Mouse (Mus musculus) hindbrain, embryonic 16.5 days (tissue): Measurements from ENCODE around the gene Mpeg1. TPM values are rescaled to one million over a fixed set of nuclear protein-coding genes. Genes with fewer than 3 reads are reported as not detected.

Experiments
- ATAC-seq: fragments of 200-750 bp; cut with Nextera tagmentation; 2 replicates; pipeline ENCODE4 v1.8.0; 2017; ENCODE audit warnings: moderate TSS enrichment, moderate library complexity
- H3K27ac ChIP-seq: fragments of 300-500 bp; sonication (generic); 2 replicates; pipeline ENCODE4 v1.5.1; 2014; ENCODE audit warnings: low read depth, mild to moderate bottlenecking, control low read depth, low read length, moderate library complexity
- H3K27me3 ChIP-seq: fragments of 300-500 bp; sonication (generic); replicated peaks from 2 replicates; pipeline ENCODE4 v1.6.1; 2014; ENCODE audit warnings: low read length; ENCODE audit not compliant: control insufficient read depth, insufficient read depth
- H3K36me3 ChIP-seq: fragments of 300-500 bp; sonication (generic); 2 replicates; pipeline ENCODE4 v1.6.1; 2014; ENCODE audit warnings: mild to moderate bottlenecking, low read length, moderate library complexity, mixed read lengths; ENCODE audit not compliant: control insufficient read depth, insufficient read depth
- H3K4me1 ChIP-seq: fragments of 300-500 bp; sonication (generic); 2 replicates; pipeline ENCODE4 v1.6.1; 2014; ENCODE audit warnings: low read depth, low read length; ENCODE audit not compliant: control insufficient read depth, insufficient read depth
- H3K4me2 ChIP-seq: fragments of 300-500 bp; sonication (generic); 2 replicates; pipeline ENCODE4 v1.6.1; 2014; ENCODE audit warnings: mild to moderate bottlenecking, low read length, control low read depth, moderate library complexity
- H3K4me3 ChIP-seq: fragments of 300-500 bp; sonication (generic); 2 replicates; pipeline ENCODE4 v1.5.1; 2014; ENCODE audit warnings: mild to moderate bottlenecking, low read length, control low read depth, moderate library complexity
- H3K9ac ChIP-seq: fragments of 300-500 bp; sonication (generic); 2 replicates; pipeline ENCODE4 v1.6.1; 2014; ENCODE audit warnings: low read depth, mild to moderate bottlenecking, control low read depth, low read length, moderate library complexity
- H3K9me3 ChIP-seq: fragments of 300-500 bp; sonication (generic); 2 replicates; pipeline ENCODE4 v1.6.1; 2014; ENCODE audit warnings: mild to moderate bottlenecking, low read length, moderate library complexity; ENCODE audit not compliant: control insufficient read depth
- WGBS: fragments of 180-500 bp; shearing (Covaris S2); extraction: QIAGEN DNeasy Blood & Tissue Kit; methylation state at CpG from one replicate; pipeline ENCODE4 v1.1.7; 2014; 5-methylcytosine and 5-hydroxymethylcytosine counted together
- polyA plus RNA-seq: library from polyadenylated mRNA; unstranded; fragments of >200 nt; fragmentation: Nextera tagmentation; extraction: Ambion mirVana; gene quantifications from 2 replicates; pipeline ENCODE4 v1.2.1, GENCODE M21; 2015

Gene Mpeg1
- polyA plus RNA-seq, result 0.66 and 0.77 TPM in 2 replicates

- no peaks in the 10 kb centered on the region for H3K27me3 ChIP-seq
- H3K4me3 ChIP-seq, result no peak within 1 kb of the TSS
- no peaks in the 10 kb centered on the region for H3K9me3 ChIP-seq
- 83% methylated on average over 11 of the region's 11 CpGs for WGBS
- H3K9ac ChIP-seq, result no peak within 1 kb of the TSS
- no peaks in the 10 kb centered on the region for H3K4me1 ChIP-seq
- no peak within 1 kb of the TSS for H3K4me2 ChIP-seq
- H3K27ac ChIP-seq, result no peak within 1 kb of the TSS
- H3K36me3 ChIP-seq, result no peaks in the 10 kb centered on the region
- no peak for ATAC-seq
Observed at GRCm38 (mm10) chr19:12460282-12461249, at the start of gene Mpeg1. Gene Mpeg1 (plus strand): TSS chr19:12460779.

GRCm38 (mm10) chr19:12413737-12414136 is 46.8 kb upstream of the Mpeg1 start:
- H3K4me3 ChIP-seq, result no peak overlapping the region
- H3K27ac ChIP-seq, result no peak overlapping the region
- H3K36me3 ChIP-seq, result no peaks in the 10 kb centered on the region
- ATAC-seq, result no peak
- H3K4me2 ChIP-seq, result no peak overlapping the region
- H3K27me3 ChIP-seq, result no peaks in the 10 kb centered on the region
- no peaks in the 10 kb centered on the region for H3K9me3 ChIP-seq
- H3K9ac ChIP-seq, result no peak overlapping the region
- H3K4me1 ChIP-seq, result no peaks in the 10 kb centered on the region

DNA sequence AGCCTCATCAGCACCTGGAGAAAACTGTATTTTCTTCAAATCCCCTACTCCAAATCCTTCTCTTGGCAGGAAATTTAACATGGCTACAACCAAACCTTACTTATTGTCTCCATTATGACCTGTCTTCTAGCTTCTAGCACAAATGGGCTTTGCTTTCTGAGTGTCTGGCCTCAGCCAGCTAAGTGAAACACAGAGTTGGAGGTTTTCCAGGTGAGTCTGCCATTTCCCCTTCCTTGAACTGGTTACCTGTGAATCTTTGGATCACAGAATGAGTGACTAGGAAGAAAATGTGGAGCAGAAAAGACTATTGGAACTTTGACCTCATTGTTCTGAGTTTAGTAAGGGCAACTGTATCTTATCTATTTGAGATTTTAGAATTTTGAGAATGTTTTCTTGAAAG is 43.2 kb upstream of the Mpeg1 start, which contains the start of gene Olfr1441:
Gene Olfr1441, plus strand, starts transcription at position 73 of the 400 bp plus-strand sequence.
- no peak within 1 kb of the TSS for H3K4me3 ChIP-seq
- no peaks in the 10 kb centered on the region for H3K27me3 ChIP-seq
- no peak within 1 kb of the TSS for H3K27ac ChIP-seq
- H3K9me3 ChIP-seq, result no peaks in the 10 kb centered on the region
- no peaks in the 10 kb centered on the region for H3K36me3 ChIP-seq
- H3K4me1 ChIP-seq, result no peaks in the 10 kb centered on the region
- no peak within 1 kb of the TSS for H3K9ac ChIP-seq
- H3K4me2 ChIP-seq, result no peak within 1 kb of the TSS
- no peak for ATAC-seq

- no peaks in the 10 kb centered on the region for H3K36me3 ChIP-seq
- no peaks in the 10 kb centered on the region for H3K9me3 ChIP-seq
- H3K27ac ChIP-seq, result no peak overlapping the region
- no peak overlapping the region for H3K9ac ChIP-seq
- H3K4me3 ChIP-seq, result no peak overlapping the region
- no peaks in the 10 kb centered on the region for H3K27me3 ChIP-seq
- whole genome bisulfite sequencing, result 83% methylated on average over 3 of the region's 3 CpGs
- no peaks in the 10 kb centered on the region for H3K4me1 ChIP-seq
- no peak for ATAC-seq
- H3K4me2 ChIP-seq, result no peak overlapping the region
Observed at GRCm38 (mm10) chr19:12418312-12418711, 42.3 kb upstream of the Mpeg1 start.

GRCm38 (mm10) chr19:12420555-12420954 is 40.0 kb upstream of the Mpeg1 start:
- H3K4me1 ChIP-seq, result no peaks in the 10 kb centered on the region
- ATAC-seq, result no peak
- H3K27me3 ChIP-seq, result no peaks in the 10 kb centered on the region
- H3K27ac ChIP-seq, result no peak overlapping the region
- H3K36me3 ChIP-seq, result no peaks in the 10 kb centered on the region
- WGBS, result 75% methylated on average over 6 of the region's 6 CpGs
- no peak overlapping the region for H3K4me3 ChIP-seq
- H3K9me3 ChIP-seq, result no peaks in the 10 kb centered on the region
- H3K9ac ChIP-seq, result no peak overlapping the region
- no peak overlapping the region for H3K4me2 ChIP-seq

- Histone ChIP-seq H3K9me3 (no peaks in the 10 kb centered on the region), H3K9ac (no peak overlapping the region), H3K4me3 (no peak overlapping the region), H3K4me1 (no peaks in the 10 kb centered on the region), H3K27ac (no peak overlapping the region), H3K27me3 (no peaks in the 10 kb centered on the region), H3K36me3 (no peaks in the 10 kb centered on the region), H3K4me2 (no peak overlapping the region)
- no peak for ATAC-seq
- WGBS, result 86% methylated on average over 1 of the region's 1 CpGs
Observed at GRCm38 (mm10) chr19:12421680-12422079, 38.9 kb upstream of the Mpeg1 start.

DNA sequence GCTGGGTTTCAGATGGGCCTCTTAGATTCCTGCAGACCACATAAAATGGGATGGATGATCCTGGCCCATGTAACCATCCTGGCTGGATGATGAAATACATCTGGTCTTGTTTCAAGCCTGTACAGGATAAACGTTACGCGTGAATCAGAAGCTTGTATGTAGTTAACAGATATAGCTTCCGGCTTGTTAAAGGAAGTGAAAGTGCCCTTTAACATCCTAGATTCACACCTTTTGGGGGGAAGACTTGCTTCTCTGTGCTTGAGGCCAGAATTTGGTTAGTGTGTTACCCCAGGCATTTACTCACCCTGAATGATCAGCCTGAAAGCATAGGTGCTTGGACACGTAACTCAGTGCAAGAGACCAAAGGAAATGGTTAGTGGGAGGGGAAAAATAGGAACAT is 33.5 kb upstream of the Mpeg1 start:
- no peaks in the 10 kb centered on the region for H3K36me3 ChIP-seq
- H3K4me2 ChIP-seq, result no peak overlapping the region
- no peaks in the 10 kb centered on the region for H3K9me3 ChIP-seq
- no peak overlapping the region for H3K9ac ChIP-seq
- no peak overlapping the region for H3K27ac ChIP-seq
- no peak for ATAC-seq
- no peaks in the 10 kb centered on the region for H3K27me3 ChIP-seq
- 93% methylated on average over 5 of the region's 5 CpGs for WGBS
- no peaks in the 10 kb centered on the region for H3K4me1 ChIP-seq
- no peak overlapping the region for H3K4me3 ChIP-seq

- no peaks in the 10 kb centered on the region for H3K9me3 ChIP-seq
- H3K27me3 ChIP-seq, result no peaks in the 10 kb centered on the region
- 96% methylated on average over 6 of the region's 6 CpGs for WGBS
- H3K36me3 ChIP-seq, result no peaks in the 10 kb centered on the region
- H3K4me3 ChIP-seq, result no peak within 1 kb of the TSS
- no peaks in the 10 kb centered on the region for H3K4me1 ChIP-seq
- H3K4me2 ChIP-seq, result no peak within 1 kb of the TSS
- ATAC-seq, result no peak
- no peak within 1 kb of the TSS for H3K27ac ChIP-seq
- H3K9ac ChIP-seq, result no peak within 1 kb of the TSS
Observed at GRCm38 (mm10) chr19:12427605-12428004, 33.0 kb upstream of the Mpeg1 start, which contains the start of gene Pfpl. Gene Pfpl (plus strand): TSS chr19:12427905.

- 3% methylated on average over 2 of the region's 2 CpGs for WGBS
Observed at GRCm38 (mm10) chr19:12433033-12433432, 27.5 kb upstream of the Mpeg1 start.

More at GRCm38 (mm10) chr19:12433033-12433432, 27.5 kb upstream of the Mpeg1 start:
- Histone ChIP-seq H3K4me2 (no peak overlapping the region), H3K36me3 (no peaks in the 10 kb centered on the region), H3K27ac (no peak overlapping the region), H3K9me3 (no peaks in the 10 kb centered on the region), H3K27me3 (no peaks in the 10 kb centered on the region), H3K4me1 (no peaks in the 10 kb centered on the region), H3K4me3 (no peak overlapping the region), H3K9ac (no peak overlapping the region)
- ATAC-seq, result peak; percentile 80
